Mouse (Mus musculus) fibroblast of lung, adult 2 months (primary cell): ENCODE results near the gene Ctns.

Source experiments
- DNase-seq: peaks from one replicate; pipeline ENCODE4 v3.0.0-alpha.2; 2011; ENCODE audit warnings: low read depth

Ctns gene

DNA sequence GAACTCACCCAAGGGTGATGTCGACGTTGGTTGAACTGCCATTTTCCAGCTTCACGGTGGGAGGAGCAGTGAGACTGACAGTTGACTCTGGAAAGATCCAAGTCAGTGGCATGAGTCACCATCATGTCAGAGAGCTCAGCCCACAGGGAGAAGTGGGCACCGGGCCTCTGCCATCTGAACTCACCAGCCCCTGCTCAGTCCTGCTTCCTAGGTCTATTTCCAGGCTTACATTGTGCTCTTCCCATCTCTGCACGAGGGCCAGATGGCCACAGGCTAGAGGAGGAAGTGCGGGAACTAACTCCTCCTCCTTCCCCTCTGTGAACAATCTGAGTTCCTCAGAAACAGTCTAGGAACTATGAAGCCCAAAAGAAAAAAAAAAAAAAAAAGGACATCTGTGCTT lies 5.8 kb downstream of the Ctns start:
- DNase-seq, result no peak

DNA sequence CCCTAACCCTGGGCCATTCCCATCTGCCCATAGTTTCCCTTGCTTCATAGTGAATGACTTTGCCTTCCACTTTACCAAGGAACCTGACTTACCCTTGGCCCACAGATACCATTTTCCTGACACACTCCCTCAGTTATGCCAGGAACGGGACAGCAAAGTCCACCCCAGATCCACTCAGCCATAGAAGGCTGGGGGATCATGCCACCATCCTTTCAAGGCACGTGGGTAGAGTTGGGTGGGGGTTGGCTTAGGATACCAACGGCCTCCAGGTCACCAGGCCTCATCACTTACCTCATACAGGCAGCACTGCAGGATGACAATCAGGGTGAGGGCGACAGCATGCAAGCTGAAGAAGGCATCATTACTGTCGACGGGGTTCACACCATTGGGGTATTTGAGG lies 11.6 kb downstream of the Ctns start:
- DNase-seq, result no peak

DNA sequence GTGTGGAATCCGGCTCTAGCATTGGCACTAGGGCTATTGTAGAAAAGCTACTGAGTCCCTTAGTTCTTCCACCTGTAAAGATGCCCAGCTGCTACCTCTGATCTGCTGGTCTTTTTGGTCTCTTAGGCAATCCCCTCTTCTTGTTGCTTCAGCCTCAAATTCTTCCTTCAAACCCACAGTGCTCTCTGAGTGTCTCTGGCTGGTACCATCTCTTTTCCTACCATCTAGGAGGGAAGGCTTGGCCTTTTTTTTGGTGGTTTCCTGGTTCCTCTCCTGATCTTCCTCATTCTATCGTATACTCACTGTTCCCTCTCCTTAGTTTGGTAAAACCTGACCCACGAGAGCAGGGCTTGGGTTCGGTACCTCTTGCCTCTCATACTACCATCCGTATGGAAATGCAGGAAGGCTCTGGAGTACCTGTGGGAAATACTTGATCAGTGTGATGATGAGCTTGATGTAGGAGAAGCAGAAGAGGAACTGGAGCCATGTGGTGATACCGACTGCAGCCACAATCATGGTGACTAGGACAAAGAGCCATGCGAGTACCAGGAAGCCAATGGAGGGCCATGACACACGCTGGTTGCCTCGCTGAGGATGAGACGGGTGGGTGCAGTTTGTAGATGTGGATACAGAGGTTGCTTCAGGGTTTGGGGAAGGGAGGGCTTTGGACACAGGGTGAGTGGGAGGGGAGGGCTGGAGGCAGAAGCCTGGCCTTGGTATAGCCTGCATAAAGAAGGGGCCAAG lies 12.8 kb downstream of the Ctns start:
- no peak for DNase-seq

DNA sequence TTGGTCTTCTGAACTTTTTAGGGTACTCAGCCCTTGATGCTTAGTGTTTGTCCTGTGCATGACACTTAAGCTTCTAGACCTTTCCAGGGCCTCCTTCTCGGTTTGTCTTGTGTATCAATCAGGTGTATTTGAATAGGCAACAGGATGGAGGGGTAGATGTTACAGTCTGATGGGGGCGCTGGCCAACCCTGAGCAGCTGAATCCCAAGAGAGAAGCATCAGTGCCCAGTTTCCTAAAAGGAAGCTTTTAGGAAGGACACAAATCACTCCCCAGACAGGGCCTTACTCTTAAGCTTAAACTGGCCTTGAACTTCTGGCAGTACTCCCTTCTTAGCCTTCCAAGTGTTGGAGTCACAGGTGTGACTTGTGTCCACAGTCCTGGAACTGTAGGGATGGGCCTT lies 20.9 kb downstream of the Ctns start:
- DNase-seq, result no peak

DNA sequence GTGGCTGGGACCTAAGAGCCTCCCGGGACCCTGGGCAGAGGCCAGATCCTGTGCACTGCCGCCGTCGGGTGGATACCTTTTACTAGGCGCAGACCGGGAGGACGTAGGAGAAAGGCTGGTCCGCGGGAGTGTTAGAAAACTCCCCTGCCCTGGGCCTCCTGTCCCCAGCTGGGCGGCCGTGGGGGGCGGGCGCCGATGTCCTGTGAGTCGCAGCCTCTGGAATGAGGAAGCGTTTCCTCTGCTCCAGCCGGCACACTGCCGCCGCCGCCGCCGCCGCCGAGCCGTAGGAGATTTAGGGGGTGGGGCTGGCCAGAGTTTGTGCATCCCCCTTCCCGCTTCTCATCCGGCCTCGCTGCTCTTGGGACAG lies 21.4 kb downstream of the Ctns start:
- DNase-seq, result peak; percentile 19

DNA sequence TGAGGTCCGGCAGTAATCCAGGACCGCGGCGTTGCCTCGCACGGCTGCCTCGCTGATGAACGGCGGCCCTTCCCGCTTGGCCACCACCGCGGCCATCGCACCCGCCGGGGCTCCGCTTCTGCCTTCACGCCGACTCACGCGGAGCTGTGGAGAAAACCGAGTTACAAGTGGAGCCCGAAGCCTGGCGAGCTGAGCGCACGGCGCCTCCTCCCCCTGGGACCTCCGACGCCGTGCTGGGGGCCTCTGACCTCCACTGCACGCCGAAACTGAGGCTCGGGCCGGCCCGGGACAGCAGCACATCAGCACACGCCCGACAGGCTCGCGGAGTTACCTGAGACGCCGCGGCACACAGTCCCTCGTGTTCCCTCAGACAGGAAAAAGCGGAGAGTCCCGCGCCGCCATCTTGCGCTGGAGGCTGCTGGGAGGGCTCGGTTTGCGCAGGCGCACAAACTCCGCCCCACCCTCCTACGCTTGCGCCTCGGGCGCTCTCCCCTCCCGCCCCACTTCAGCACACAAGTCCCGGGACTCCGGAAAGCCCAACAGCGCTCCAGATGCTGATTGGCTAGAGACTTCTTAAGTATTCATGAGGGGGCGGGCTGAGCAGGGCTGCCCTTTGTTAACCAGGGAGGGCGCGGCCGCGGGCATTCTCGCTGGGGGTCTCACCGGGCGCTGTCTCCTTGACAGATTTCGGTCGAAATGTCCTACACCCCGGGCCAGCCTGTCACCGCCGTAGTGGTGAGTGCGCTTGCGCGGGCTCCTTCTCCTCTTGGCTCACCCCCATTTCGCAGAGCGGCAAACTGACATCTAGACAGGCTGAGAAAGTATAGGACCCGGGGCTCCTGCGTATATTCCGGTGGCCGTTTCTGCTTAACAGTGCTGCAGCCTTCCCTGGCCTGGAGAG lies 22.0 kb downstream of the Ctns start, which contains the start of the genes Emc6 and Tax1bp3:
TSS of gene Emc6 (minus strand) at position 430 of the 901 bp plus-strand sequence.
TSS of gene Tax1bp3 (plus strand) at position 476 of the 901 bp plus-strand sequence.
- DNase-seq, result peak; percentile 95

DNA sequence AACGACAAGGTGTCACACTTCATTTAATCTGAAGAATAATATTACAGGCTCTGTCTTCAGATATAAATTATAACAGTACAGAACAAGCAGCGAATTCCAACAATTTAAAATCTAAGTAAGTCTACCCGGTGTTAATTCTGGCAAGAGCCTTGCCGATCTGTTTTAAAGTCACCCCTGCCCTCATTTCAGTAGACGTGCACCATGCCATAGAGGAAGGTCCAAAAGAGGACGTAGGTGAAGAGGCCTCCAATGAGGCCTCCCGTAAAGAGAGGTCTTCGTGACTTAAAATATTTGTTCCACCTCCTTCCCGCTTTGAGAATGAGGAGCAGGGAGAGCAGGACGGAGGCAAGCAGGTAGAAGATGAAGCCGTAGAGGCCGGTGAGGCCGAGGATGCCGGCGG lies 22.7 kb downstream of the Ctns start:
- DNase-seq, result no peak

DNA sequence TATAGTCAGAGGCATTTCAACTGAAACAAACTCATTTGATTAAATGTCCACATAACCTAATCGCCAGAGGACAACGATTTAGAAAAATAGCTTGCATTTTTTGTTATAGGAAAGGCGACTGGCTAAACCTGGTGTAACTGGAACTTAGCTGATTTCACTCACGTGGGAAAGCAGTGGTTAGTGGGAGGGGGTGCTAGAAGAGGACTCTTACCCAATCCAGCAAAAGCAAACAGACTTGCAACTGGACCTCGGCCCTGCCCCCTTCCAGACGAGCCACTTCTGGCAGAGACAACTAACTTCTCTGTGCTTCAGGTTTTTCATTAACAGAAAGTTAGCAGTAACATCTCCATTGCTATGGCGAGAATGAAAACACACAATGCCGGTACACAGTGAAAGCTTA lies 23.2 kb downstream of the Ctns start:
- DNase-seq, result no peak

DNA sequence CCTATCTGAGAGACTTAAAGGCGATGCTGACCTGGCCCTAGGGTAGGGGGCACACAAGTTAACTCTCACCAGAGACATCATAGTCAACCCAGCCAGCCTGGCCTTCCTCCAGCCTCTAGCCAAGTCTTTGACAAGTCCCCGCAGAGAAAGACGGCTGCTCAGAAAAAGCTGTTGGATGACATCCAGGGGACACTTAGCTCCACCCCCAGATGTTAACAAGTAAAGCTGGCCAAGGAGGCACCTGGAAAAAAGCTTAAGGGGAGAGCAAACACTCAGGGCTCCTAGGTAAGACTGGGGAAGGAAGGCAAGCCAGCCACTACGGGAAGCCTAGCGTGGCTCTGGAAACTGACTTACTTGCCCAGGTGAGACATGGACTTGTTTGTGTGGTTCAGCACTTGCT lies 26.7 kb downstream of the Ctns start:
- no peak for DNase-seq

DNA sequence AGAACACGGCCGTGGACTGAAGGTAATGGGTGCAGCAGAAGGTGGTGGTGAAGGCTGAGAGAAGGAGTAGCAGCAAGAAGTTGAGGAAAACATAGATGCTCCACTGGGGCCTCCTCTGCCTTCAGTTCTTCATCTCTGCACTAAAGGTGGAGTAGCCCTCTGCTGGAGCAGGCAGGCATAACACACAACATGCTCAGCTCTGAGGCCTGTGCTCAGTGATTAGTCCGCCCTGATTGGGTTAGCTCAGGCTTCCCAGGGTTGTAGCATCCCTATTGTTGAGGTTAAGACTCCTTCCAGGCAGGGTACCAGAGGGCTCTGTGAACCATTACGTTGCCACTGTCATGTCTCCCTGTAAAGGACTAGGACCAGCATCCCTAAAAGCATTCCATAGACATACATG lies 29.6 kb downstream of the Ctns start:
- peak; percentile 19 for DNase-seq

DNA sequence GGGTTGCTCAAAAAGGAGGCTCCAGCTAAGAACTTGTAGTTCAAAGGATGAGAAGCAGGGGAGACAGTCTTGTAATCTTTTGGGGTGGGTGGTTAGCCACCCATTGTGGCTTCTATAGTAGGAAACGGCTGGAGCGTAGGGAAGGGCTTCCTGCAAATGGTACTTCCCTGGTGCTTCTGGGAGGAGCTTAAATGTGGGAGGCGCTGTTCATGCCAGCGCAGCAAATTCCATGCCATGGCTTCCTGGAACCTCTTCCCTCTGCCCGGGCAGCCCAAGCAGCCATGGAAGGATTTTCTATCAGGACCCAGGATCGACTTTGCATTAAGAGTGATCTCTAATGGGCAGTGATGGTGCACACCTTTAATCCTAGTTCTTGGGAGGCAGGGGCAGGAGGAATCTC lies 30.3 kb downstream of the Ctns start:
- DNase-seq, result no peak

DNA sequence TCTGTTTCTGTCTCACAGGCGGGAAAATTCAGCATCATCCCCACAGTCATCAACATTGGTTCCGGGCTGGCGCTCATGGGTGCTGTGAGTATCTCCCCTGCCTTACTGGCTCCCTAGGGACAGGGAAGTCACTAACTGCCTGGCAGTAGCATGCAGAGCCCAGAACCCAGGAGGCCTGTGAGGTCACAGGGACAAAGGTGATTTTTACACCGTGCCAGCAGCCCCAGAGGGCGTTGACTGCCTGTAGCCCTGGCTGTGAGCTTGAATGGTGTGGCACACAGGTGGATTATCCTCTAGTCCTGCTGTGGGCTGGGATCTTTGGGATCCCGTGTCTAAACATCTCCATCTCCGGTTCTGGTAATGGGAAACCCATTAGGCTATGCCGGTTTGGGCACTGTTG lies 30.8 kb downstream of the Ctns start:
- DNase-seq, result no peak

DNA sequence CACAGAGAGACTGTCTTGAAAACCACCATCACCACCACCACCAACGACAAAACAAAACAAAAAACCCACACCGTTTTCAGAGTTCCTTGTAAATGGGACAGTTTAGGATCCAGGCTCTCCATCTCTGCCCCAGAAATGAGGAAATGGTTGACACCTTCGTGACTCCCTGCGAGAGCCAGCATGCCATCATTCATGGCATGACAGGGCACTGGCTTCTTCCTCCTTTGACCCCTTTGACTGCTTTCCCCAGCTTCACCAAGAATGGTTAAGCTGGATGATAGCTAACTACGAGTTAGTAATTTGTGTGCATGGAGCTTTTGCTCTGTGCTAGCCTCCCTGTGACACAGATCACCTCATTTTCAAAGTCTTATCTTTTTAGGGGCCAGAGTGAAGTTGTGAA lies 36.6 kb downstream of the Ctns start:
- DNase-seq, result no peak

DNA sequence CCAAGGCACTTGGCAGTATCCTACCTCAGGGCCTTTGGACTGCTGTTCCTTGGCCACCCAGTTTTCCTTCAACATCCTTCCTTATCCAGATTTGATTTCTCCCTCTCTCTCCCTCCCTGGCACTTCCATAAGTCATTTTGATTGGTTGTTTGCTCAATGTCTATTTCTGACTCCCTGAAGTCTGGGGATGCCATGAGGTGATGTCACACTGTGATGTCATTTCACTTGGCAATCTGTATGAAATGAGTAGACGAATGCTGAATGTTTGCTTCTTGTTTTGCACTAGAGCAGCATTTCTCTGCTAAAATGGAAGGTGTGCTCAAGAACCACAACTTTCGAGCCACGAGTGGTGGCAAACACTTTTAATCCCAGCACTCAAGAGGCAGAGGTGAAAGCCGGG lies 37.2 kb downstream of the Ctns start:
- DNase-seq, result no peak

DNA sequence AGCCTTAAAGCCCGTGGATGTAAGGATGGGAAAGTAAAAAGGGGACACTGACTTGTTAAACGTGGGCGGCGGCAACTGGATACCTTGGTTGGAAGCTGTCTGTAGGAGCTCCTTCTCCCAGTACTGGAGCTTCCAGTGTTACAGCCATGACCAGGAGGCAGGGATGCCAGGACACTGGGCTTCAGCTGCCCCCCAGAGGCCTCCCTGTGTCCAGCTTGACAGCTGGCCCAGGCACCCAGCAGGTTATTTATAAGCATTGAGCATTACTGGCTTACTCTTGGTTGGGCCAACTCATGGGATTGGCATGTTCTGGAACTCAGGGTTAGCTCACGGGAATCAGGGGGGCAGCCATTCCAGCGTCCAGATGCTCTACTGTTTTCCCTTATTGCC lies 38.0 kb downstream of the Ctns start:
- DNase-seq, result peak; percentile 48

DNA sequence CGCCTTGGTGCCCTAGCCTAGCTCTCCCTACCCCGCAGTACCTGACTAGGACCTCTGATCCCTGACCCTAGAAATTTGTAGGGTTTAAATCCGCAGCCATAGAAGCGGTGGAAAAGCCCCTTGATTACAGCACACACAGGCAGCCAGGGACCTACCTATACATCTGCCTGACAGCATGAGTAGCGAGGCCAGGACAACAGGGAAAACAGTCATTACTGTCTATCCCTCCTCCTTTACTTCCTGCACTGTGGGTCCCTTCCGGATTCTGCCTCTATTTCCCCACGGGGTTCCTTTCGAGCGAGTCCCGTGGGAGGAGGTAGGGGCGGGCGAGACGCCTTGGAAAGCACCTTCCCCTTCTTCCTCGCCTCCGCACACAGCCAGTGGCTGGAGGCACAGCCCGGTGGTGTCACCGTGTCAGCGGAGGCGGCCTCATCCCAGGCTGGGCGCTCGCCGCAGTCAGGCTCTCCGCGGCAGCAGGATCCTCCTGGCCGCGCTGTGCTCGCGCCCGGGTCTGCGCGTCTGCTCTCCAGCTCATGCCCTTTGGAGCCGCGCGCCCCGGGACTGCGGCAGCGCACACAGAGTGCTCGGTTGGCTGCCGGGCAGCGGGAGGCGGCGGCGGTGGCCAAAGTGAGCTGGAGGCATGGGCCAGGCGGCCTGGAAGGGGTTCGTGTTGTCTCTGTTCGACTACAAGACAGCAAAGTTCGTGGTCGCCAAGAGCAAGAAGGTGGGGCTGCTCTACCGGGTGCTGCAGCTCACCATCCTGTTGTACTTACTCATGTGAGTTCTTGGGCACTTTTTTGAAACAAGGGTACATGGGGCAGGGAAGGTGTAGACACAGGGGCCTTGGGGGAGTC lies 38.7 kb downstream of the Ctns start, which contains the start of gene P2rx5:
TSS of gene P2rx5 (plus strand) at position 465 of the 854 bp plus-strand sequence.
- no peak for DNase-seq

DNA sequence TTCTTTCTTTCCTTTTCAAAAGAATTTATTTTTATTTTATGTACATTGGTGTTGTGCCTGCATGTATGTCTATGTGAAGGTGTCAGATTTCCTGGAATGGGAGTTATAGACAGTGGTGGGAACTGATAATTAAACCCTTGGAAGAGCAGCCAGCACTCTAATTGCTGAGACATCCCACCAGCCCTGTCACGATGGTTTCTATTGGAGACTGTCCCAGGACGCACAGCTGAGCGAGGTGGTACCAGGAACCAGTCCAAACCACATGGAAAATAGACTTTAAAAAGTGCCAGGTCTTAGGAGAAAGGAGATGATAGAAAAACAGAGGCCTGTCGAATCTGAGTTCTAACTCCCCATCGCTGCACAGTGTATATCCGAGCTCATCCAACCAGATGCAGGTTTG lies 43.8 kb downstream of the Ctns start:
- peak; percentile 27 for DNase-seq

DNA sequence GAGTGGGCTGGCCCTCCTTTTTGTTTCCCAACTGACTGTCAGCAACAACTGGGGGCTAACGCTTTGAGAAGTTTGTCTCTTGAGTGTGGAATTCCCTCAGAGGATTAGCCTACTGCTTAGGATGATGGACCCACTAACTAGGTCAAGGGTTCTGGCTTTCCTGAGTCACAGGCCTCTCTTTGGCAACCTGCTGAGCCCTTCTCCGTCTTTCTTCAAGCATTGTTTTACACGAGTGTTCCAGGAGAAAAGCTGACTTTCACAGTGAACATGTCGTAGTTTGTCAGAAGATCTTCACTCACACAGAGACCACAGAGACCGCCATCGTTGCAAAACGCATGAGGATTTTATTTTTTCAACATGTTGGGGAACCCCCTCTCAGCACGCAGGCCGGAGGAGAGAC lies 50.6 kb downstream of the Ctns start:
- no peak for DNase-seq

DNA sequence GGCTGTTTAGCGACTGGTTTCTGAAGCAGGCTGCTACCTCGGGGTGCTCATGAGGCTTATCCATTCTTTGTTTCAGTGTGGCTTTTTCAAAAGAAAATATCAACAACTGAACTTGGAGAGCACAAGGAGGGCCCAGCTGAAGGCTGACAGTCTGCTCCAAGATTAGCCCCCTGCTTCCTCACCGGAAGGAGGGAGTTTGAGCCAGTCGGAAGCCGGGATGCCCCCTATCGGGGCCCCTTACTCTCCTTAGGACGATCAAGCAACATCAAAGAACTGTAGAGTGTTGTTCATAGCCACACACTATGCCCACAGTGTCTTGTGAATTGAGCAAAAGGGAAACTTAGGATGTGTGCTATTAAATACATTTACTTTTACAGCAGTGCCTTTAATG lies 51.9 kb downstream of the Ctns start:
- DNase-seq, result no peak

DNA sequence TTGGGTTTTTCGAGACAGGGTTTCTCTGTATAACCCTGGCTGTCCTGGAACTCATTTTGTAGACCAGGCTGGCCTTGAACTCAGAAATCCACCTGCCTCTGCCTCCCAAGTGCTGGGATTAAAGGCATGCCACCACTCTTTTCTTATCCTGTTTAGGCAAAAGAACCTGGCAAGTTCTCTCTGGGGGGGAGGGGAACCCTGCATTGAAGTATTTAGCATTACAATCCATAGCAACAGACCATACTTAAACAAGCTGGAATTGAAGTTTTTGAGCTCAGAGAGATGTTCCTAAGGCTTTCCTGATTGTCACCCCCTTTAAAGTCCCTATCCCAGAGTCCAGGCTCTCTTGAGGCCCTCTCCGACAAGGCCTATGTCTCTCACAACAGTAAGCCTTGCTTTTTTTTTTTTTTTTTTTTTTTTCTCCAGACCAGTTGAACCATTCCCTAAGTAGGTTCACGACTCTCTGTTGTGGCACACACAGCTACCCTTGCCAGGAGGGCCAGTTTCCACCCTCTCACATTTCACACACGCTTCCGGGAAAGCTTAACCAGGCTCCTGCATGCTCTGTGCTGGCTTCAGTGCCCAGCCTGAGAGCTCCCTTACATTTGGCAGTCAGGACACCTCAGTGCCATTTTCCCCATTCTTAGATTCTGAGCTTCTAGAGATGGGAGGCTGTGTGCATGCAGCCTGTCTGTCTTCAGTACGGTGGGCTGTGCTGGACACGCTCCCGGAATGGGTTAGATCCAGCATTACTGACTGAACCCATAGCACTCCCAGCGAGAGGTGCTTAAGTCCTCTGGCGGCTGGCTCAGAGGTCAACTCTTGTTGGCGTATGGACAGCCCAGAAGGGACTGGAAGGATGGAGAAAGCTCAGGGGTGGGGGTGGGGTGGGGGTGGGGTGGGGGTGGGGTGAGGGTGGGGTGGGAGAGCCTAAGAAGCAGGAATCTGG lies 52.5 kb downstream of the Ctns start:
- DNase-seq, result no peak

DNA sequence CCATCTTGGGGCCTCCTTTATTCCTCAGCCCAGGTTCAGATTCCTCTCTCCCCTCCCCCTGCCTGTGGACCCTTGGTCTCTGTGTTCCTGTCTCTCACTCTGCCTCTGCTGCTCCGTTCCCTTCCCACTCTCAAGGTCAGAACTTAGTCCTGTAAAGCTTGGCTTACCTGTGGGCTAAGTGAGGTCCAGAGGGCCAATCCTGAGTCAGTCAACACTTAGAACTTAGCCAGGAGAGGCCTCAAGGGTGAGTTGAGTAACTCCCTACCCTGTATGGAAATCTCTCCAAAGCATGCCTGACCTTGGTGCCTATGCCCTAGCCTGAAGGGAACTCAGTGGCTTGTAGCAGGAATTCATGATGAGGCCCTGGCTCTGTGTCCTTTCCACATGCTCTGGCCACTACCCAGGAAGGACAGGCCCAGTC lies 54.6 kb downstream of the Ctns start:
- DNase-seq, result no peak
